7 mouse cellular contexts compared by ENCODE assay signal in genomic region chr6:87812656-87813055, GRCm38 (mm10). TPM values are rescaled to one million over a fixed set of nuclear protein-coding genes. Genes with fewer than 3 reads are reported as not detected.
DNase-seq lines count a peak whose midpoint lies in the region; ATAC-seq lines count a peak whose summit lies in the region.

No protein-coding gene starts in this region.

- ATAC-seq in kidney, embryonic 16.5 days (ENCODE audit: low FRiP score, low TSS enrichment), result no peak
- ATAC-seq in embryonic facial prominence, embryonic 12.5 days (ENCODE audit: insufficient number of reproducible peaks, insufficient read depth, low FRiP score, low TSS enrichment), result no peak
- ATAC-seq in hindbrain, embryonic 14.5 days (ENCODE audit: low FRiP score), result no peak
- ATAC-seq in midbrain, embryonic 15.5 days (replicated peaks), result no peak

- H3K4me1 ChIP-seq in kidney, embryonic 16.5 days (ENCODE audit: insufficient read depth, low read length), result peaks cover 27% of the 10 kb centered on the region
- peaks cover 9% of the 10 kb centered on the region; the same call in 1 of the 2 replicates for H3K4me1 ChIP-seq in embryonic facial prominence, embryonic 12.5 days
- peaks cover 12% of the 10 kb centered on the region for H3K4me1 ChIP-seq in hindbrain, embryonic 14.5 days (replicated peaks; ENCODE audit: control insufficient read depth, insufficient read depth, low read length)
- H3K4me1 ChIP-seq in midbrain, embryonic 15.5 days, result peaks cover 21% of the 10 kb centered on the region

- H3K36me3 ChIP-seq in kidney, embryonic 16.5 days (ENCODE audit: insufficient read depth, low read length), result peaks cover 17% of the 10 kb centered on the region
- peaks cover 29% of the 10 kb centered on the region for H3K36me3 ChIP-seq in embryonic facial prominence, embryonic 12.5 days
- H3K36me3 ChIP-seq in hindbrain, embryonic 14.5 days (replicated peaks; ENCODE audit: control insufficient read depth, insufficient read depth), result peaks cover 41% of the 10 kb centered on the region
- H3K36me3 ChIP-seq in midbrain, embryonic 15.5 days (replicated peaks), result peaks cover 8% of the 10 kb centered on the region; the same call in 1 of the 2 replicates

- DNase-seq in kidney, postnatal 25 days, result no peak
- DNase-seq in hindbrain, embryonic 14.5 days (ENCODE audit: low spot score), result no peak
- no peak for DNase-seq in ovary, adult 18-20 months (ENCODE audit: low spot score)
- no peak for DNase-seq in spleen, postnatal 36 days (ENCODE audit: low spot score in 2 of 2)

- H3K4me2 ChIP-seq in kidney, embryonic 16.5 days (replicated peaks; ENCODE audit: low read depth, low read length), result peak overlapping the region; percentile 88
- H3K4me2 ChIP-seq in embryonic facial prominence, embryonic 12.5 days (replicated peaks), result peak overlapping the region; percentile 93
- H3K4me2 ChIP-seq in hindbrain, embryonic 14.5 days (replicated peaks), result peak overlapping the region; percentile 74
- peak overlapping the region; percentile 91; the same call in 1 of the 2 replicates for H3K4me2 ChIP-seq in midbrain, embryonic 15.5 days

- H3K27me3 ChIP-seq in kidney, embryonic 16.5 days (ENCODE audit: insufficient read depth, low read length), result no peaks in the 10 kb centered on the region
- H3K27me3 ChIP-seq in embryonic facial prominence, embryonic 12.5 days, result no peaks in the 10 kb centered on the region
- H3K27me3 ChIP-seq in hindbrain, embryonic 14.5 days (ENCODE audit: control insufficient read depth, insufficient read depth, low read length), result no peaks in the 10 kb centered on the region
- no peaks in the 10 kb centered on the region for H3K27me3 ChIP-seq in midbrain, embryonic 15.5 days (replicated peaks)

- 75% methylated on average over 1 of the region's 1 CpGs for WGBS in kidney, embryonic 16.5 days
- 70% methylated on average over 1 of the region's 1 CpGs for WGBS in embryonic facial prominence, embryonic 12.5 days
- WGBS in hindbrain, embryonic 14.5 days, result 97% methylated on average over 1 of the region's 1 CpGs
- 81% methylated on average over 1 of the region's 1 CpGs for WGBS in midbrain, embryonic 15.5 days

- H3K27ac ChIP-seq in kidney, embryonic 16.5 days (ENCODE audit: low read length), result peak overlapping the region; percentile 74; the same call in 1 of the 2 replicates
- no peak overlapping the region for H3K27ac ChIP-seq in embryonic facial prominence, embryonic 12.5 days
- H3K27ac ChIP-seq in hindbrain, embryonic 14.5 days, result no peak overlapping the region
- no peak overlapping the region for H3K27ac ChIP-seq in midbrain, embryonic 15.5 days

- H3K9me3 ChIP-seq in kidney, embryonic 16.5 days (ENCODE audit: low read length), result no peaks in the 10 kb centered on the region
- H3K9me3 ChIP-seq in embryonic facial prominence, embryonic 12.5 days, result no peaks in the 10 kb centered on the region
- no peaks in the 10 kb centered on the region for H3K9me3 ChIP-seq in hindbrain, embryonic 14.5 days (ENCODE audit: control insufficient read depth, low read length)
- no peaks in the 10 kb centered on the region for H3K9me3 ChIP-seq in midbrain, embryonic 15.5 days

- H3K4me3 ChIP-seq in kidney, embryonic 16.5 days (ENCODE audit: low read length), result peak overlapping the region; percentile 67; the same call in 1 of the 2 replicates
- H3K4me3 ChIP-seq in embryonic facial prominence, embryonic 12.5 days, result no peak overlapping the region
- peak overlapping the region; percentile 57; the same call in 1 of the 2 replicates for H3K4me3 ChIP-seq in hindbrain, embryonic 14.5 days (replicated peaks; ENCODE audit: low read length)
- no peak overlapping the region; the same call in 1 of the 2 replicates for H3K4me3 ChIP-seq in midbrain, embryonic 15.5 days

- H3K9ac ChIP-seq in kidney, embryonic 16.5 days (replicated peaks; ENCODE audit: low read length), result peak overlapping the region; percentile 48
- no peak overlapping the region for H3K9ac ChIP-seq in embryonic facial prominence, embryonic 12.5 days
- peak overlapping the region; percentile 74 for H3K9ac ChIP-seq in hindbrain, embryonic 14.5 days
- no peak overlapping the region for H3K9ac ChIP-seq in midbrain, embryonic 15.5 days

RNA-seq across cellular contexts. Expression of gene Rab43, which starts 0.7 kb away (rescaled TPM):
- 10.9 and 14.7 TPM in 2 replicates for polyA plus RNA-seq in kidney, embryonic 16.5 days (2015; fragmentation: Nextera tagmentation; extraction: Ambion mirVana)
- 10.8 and 12.0 TPM in 2 replicates for polyA plus RNA-seq in embryonic facial prominence, embryonic 12.5 days (2016; fragmentation: Nextera tagmentation; extraction: Ambion mirVana)
- polyA plus RNA-seq in hindbrain, embryonic 14.5 days (2014; fragmentation: Nextera tagmentation; extraction: Ambion mirVana), result 7.8 and 15.6 TPM in 2 replicates
- polyA plus RNA-seq in midbrain, embryonic 15.5 days (2015; fragmentation: Nextera tagmentation; extraction: Ambion mirVana), result 10.2 and 12.6 TPM in 2 replicates

RNA-seq across cellular contexts. Expression of gene Gm45140, which starts 22.9 kb away (rescaled TPM):
- 2.7 and 5.2 TPM in 2 replicates for polyA plus RNA-seq in kidney, embryonic 16.5 days (2015; fragmentation: Nextera tagmentation; extraction: Ambion mirVana)
- 3.9 and 4.2 TPM in 2 replicates for polyA plus RNA-seq in embryonic facial prominence, embryonic 12.5 days (2016; fragmentation: Nextera tagmentation; extraction: Ambion mirVana)
- polyA plus RNA-seq in hindbrain, embryonic 14.5 days (2014; fragmentation: Nextera tagmentation; extraction: Ambion mirVana), result 1.1 and 5.8 TPM in 2 replicates
- 2.9 and 3.0 TPM in 2 replicates for polyA plus RNA-seq in midbrain, embryonic 15.5 days (2015; fragmentation: Nextera tagmentation; extraction: Ambion mirVana)

RNA-seq across cellular contexts. Expression of gene Isy1, which starts 25.9 kb away (rescaled TPM):
- 41.3 and 49.3 TPM in 2 replicates for polyA plus RNA-seq in kidney, embryonic 16.5 days (2015; fragmentation: Nextera tagmentation; extraction: Ambion mirVana)
- 55.1 and 60.5 TPM in 2 replicates for polyA plus RNA-seq in embryonic facial prominence, embryonic 12.5 days (2016; fragmentation: Nextera tagmentation; extraction: Ambion mirVana)
- 21.1 and 21.7 TPM in 2 replicates for polyA plus RNA-seq in hindbrain, embryonic 14.5 days (2014; fragmentation: Nextera tagmentation; extraction: Ambion mirVana)
- 19.3 and 20.9 TPM in 2 replicates for polyA plus RNA-seq in midbrain, embryonic 15.5 days (2015; fragmentation: Nextera tagmentation; extraction: Ambion mirVana)

RNA-seq across cellular contexts. Expression of gene Gp9, which starts 34.8 kb away (rescaled TPM):
- 1.0 and 1.6 TPM in 2 replicates for polyA plus RNA-seq in kidney, embryonic 16.5 days (2015; fragmentation: Nextera tagmentation; extraction: Ambion mirVana)
- polyA plus RNA-seq in embryonic facial prominence, embryonic 12.5 days (2016; fragmentation: Nextera tagmentation; extraction: Ambion mirVana), result 2.7 and 3.1 TPM in 2 replicates
- 0.56 and 0.83 TPM in 2 replicates for polyA plus RNA-seq in hindbrain, embryonic 14.5 days (2014; fragmentation: Nextera tagmentation; extraction: Ambion mirVana)
- 0.93 and 1.0 TPM in 2 replicates for polyA plus RNA-seq in midbrain, embryonic 15.5 days (2015; fragmentation: Nextera tagmentation; extraction: Ambion mirVana)

RNA-seq across cellular contexts. Expression of gene Cnbp, which starts 38.2 kb away (rescaled TPM):
- polyA plus RNA-seq in kidney, embryonic 16.5 days (2015; fragmentation: Nextera tagmentation; extraction: Ambion mirVana), result 1,037 and 1,064 TPM in 2 replicates
- 1,060 and 1,087 TPM in 2 replicates for polyA plus RNA-seq in embryonic facial prominence, embryonic 12.5 days (2016; fragmentation: Nextera tagmentation; extraction: Ambion mirVana)
- 541 and 555 TPM in 2 replicates for polyA plus RNA-seq in hindbrain, embryonic 14.5 days (2014; fragmentation: Nextera tagmentation; extraction: Ambion mirVana)
- 467 and 483 TPM in 2 replicates for polyA plus RNA-seq in midbrain, embryonic 15.5 days (2015; fragmentation: Nextera tagmentation; extraction: Ambion mirVana)

Comparison
In these comparisons a context has a peak if more than half of its experiments do, and no peak if none do; other contexts are left out.
1. H3K4me3 ChIP-seq: peak in kidney, embryonic 16.5 days (single experiment) and hindbrain, embryonic 14.5 days (single experiment); none in embryonic facial prominence, embryonic 12.5 days (single experiment) and midbrain, embryonic 15.5 days (single experiment).
2. H3K9ac ChIP-seq: peak in kidney, embryonic 16.5 days (single experiment) and hindbrain, embryonic 14.5 days (single experiment); none in embryonic facial prominence, embryonic 12.5 days (single experiment) and midbrain, embryonic 15.5 days (single experiment).
3. Peak in every context shown above with its lines, with median percentiles within 50 percentile points of each other: H3K4me2 ChIP-seq.